Mouse (Mus musculus) left cerebral cortex, adult 2 months (tissue): ENCODE measurements around the gene Thy1. TPM values are rescaled to one million over a fixed set of nuclear protein-coding genes. Genes with fewer than 3 reads are reported as not detected.

Experiments
- DNase-seq, 2 experiments: peaks; one replicate each; pipeline ENCODE4 v3.0.0; 2021 to 2022; ENCODE audit warnings: low spot score in 2 of 2, mixed read lengths in 1 of 2; ENCODE audit errors: extremely low spot score in 1 of 2
- H3K27ac ChIP-seq: fragments of 200-600 bp; 2 replicates; pipeline ENCODE4 v1.8.1; 2022
- H3K4me3 ChIP-seq: fragments of 200-600 bp; 2 replicates; pipeline ENCODE4 v1.8.1; 2022
- CTCF ChIP-seq: fragments of 200-600 bp; IDR thresholded peaks from 2 replicates; pipeline ENCODE4 v1.8.1; 2022; ENCODE audit warnings: antibody characterized with exemption, mild to moderate bottlenecking, moderate library complexity
- intact Hi-C: fragments of 180-260 bp; cut with DNase I; formaldehyde crosslinking; loops from one replicate; pipeline ENCODE4 v1.15.1; 2025
- total RNA-seq, 2 experiments: library from RNA; stranded (reverse); gene quantifications; 2 replicates each; pipeline ENCODE4 v1.2.3; 2021

Thy1 gene
- total RNA-seq, 2 experiments from 2014 or later, result 838 to 856 TPM

- Histone ChIP-seq H3K4me3 (peak overlapping the region; percentile 81), H3K27ac (peak overlapping the region; percentile 96)
- DNase-seq, result no peak
- no peak for TF ChIP-seq CTCF
- intact Hi-C loops, result loop anchor here (2.0 to 10.0 kb wide), 3 partner anchors 20 to 342 kb away; partner anchors contain the start of genes Nectin1, Thy1 and Usp2
These were observed 43.8 kb downstream of the Thy1 start for GRCm38 (mm10) chr9:44086960-44087359.

DNA sequence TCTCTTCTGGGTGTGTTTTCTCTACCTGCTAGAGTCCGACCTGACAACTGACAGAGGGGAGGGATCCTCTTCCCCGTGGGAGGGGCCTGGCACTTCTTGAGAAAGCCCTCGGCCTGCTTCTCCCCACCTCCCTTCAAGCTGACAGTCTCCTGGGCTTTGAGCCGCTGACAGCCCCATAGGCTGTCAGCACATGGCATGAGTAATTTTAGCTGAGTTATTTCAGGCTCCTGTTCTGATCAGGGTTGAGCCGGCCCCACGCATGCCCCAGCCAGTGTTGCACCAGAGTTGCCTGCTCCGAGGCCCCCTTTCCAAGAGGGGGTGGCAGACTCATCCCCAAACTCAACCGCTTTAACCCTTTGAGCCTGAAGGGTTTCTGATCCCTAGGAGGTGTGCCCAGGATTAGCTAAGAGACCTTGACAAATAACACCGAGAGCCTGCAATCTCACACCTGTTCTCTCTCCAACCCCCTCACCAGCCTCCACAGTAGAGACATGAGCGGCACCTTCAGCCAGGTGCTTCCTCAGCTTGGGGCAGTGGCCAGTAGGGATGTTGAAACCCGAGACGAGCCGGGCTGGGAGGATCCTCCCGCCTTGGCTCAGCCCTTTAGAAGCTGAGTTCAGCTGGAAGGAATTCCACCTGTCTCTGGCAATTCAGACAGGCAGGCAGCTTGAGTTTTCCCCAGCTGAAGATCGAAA is 44.7 kb downstream of the Thy1 start:
- intact Hi-C loops, result loop anchor here (2.0 to 10.0 kb wide), 3 partner anchors 21 to 343 kb away; partner anchors contain the start of genes Nectin1, Thy1 and Usp2
- DNase-seq, result peak in 1 of 2 experiments; percentile 69
- Histone ChIP-seq H3K4me3 (peak overlapping the region; percentile 81), H3K27ac (peak overlapping the region; percentile 96)
- no peak for TF ChIP-seq CTCF

GRCm38 (mm10) chr9:44088877-44089608 is 45.9 kb downstream of the Thy1 start:
- Histone ChIP-seq H3K4me3 (peak overlapping the region; percentile 16; the same call in 1 of the 2 replicates), H3K27ac (peak overlapping the region; percentile 96)
- TF ChIP-seq CTCF, result no peak
- no peak for DNase-seq
- intact Hi-C loops, result loop anchor here (10.0 kb wide), 1 partner anchor 344 kb away; the partner anchor contains the start of gene Nectin1

DNA sequence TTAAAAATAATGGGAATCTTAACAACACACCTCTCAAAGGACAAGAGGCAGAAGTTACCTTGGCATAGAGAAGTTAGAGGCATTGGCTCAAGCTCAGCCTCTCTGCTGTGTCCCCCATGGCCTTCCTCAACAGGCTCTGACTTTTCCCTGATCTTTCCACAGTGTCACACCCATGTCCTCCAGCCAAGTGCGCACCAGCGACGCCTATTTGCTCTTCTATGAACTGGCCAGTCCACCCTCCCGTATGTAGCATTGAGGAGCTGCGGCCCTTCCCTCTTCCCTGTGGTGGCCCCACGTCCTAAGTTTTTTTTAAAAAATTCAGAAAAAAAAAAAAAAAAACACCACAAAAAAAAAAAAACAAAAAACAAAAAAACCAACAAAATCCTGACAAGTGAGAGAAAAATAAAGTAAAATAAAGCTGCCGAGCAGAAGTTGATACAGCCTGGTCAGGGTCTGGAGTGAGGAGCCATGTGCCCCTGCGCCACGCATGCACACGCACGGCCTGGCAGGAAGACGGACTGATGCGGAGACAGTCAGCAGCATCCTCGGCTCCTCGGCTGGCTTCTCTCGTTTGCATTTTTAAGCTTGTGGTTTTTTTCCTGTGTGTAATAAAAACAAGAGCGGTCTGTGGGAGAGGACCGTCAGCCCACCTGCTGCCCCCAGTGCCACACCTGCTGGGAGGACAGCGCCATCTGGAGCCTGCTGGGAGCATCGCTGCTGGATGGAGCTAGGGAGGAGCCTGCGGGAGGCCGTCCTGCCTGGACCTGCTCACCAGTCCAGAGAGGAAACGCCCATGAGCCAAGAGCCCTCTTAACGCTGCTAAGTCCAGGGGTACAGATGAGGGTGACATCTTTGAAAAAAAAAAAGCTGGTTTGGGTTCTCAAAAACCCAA is 50.7 kb downstream of the Thy1 start:
- peak; percentile 79 to 94 for DNase-seq
- intact Hi-C loops, result loop anchor here (2.0 kb wide), 1 partner anchor 17 kb away; no protein-coding TSS in a partner anchor
- H3K4me3 ChIP-seq, result no peak overlapping the region

DNA sequence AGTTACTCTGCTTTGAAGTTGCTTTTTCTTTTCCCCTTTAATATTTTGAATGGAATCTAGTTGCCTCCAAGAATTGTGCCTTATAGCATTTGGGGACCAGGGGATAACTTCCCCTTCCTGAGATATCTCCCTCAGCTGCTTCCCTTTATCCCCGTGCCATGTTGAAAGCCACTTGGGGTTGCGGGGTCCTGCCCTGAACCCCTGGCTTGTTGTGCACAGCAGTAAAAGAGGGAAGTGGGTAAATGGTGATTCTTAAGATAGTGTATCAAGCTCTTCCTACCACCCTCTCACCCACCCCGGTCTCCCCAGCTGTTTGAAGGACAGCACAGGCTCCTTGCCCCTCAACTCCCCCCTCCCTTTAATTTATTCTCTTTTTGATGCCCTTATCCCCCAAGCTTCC is 51.6 kb downstream of the Thy1 start:
- TF ChIP-seq CTCF, result no peak
- DNase-seq, result no peak
- H3K27ac ChIP-seq, result no peak overlapping the region
- intact Hi-C loops, result loop anchor here (2.0 to 5.0 kb wide), 2 partner anchors 18 to 112 kb away; no protein-coding TSS in a partner anchor
- H3K4me3 ChIP-seq, result no peak overlapping the region

More for the DNA sequence above, 50.7 kb downstream of the Thy1 start:
- peak overlapping the region; percentile 69 for H3K27ac ChIP-seq
- TF ChIP-seq CTCF, result peak; percentile 93

GRCm38 (mm10) chr9:44095781-44096180 is 52.6 kb downstream of the Thy1 start:
- TF ChIP-seq CTCF, result no peak
- intact Hi-C loops, result loop anchor here (2.0 to 5.0 kb wide), 2 partner anchors 19 to 113 kb away; no protein-coding TSS in a partner anchor
- DNase-seq, result no peak
- Histone ChIP-seq H3K4me3 (no peak overlapping the region), H3K27ac (peak overlapping the region; percentile 84; the same call in 1 of the 2 replicates)

DNA sequence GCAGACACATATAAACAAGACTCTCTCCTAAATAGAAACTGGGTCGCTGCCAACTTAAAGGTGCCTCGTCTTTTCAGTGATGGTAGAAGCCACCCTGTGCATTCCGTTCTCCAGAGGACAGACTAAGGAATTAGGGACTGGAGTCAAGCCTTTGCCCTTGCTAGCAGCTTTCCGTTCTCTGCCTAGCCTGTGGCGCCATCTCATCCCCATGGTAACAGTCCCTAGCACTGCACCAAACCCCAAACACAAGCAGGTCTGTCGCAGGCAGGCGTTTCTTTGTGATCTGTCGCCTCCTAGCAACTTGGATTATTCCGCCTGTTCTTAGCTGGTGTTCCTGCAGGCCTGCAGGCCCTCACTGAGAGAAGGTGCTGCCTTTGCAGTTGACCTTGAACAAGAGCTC is 53.4 kb downstream of the Thy1 start:
- peak in 1 of 2 experiments; percentile 55 for DNase-seq
- Histone ChIP-seq H3K27ac (peak overlapping the region; percentile 84), H3K4me3 (no peak overlapping the region)
- intact Hi-C loops, result loop anchor here (5.0 kb wide), 1 partner anchor 114 kb away; no protein-coding TSS in a partner anchor
- no peak for TF ChIP-seq CTCF

Other genes starting within 250 kb of the Thy1 start
- gene Usp2, start 23.6 kb downstream of the Thy1 start, total RNA-seq, result 100 to 1,000 TPM in 1 of 2 experiments, 10 to 100 TPM in 1; 99.3 to 120 TPM
- 1 to 10 TPM in 1 of 2 experiments, under 1 TPM in 1; 0.82 to 1.6 TPM for gene Mfrp, start 58.3 kb downstream of the Thy1 start, total RNA-seq
- 10 to 100 TPM; 14.2 to 15.3 TPM for gene C1qtnf5, start 63.9 kb downstream of the Thy1 start, total RNA-seq
- gene Gm49380, start 70.1 kb downstream of the Thy1 start, total RNA-seq, result under 1 TPM in 1 of 2 experiments, not detected in 1; 0.56 TPM
- gene Rnf26, start 70.1 kb downstream of the Thy1 start, total RNA-seq, result 10 to 100 TPM; 32.7 to 33.1 TPM
- gene Mcam, start 91.1 kb downstream of the Thy1 start, total RNA-seq, result 10 to 100 TPM in 1 of 2 experiments, 1 to 10 TPM in 1; 9.0 to 11.6 TPM
- gene Cbl, start 190.7 kb downstream of the Thy1 start, total RNA-seq, result 10 to 100 TPM; 59.5 to 66.3 TPM
- 1 to 10 TPM in 1 of 2 experiments, under 1 TPM in 1; 0.77 to 1.1 TPM for gene Ccdc153, start 197.3 kb downstream of the Thy1 start, total RNA-seq
- 1 to 10 TPM in 1 of 2 experiments, under 1 TPM in 1; 0.50 to 1.2 TPM for gene Pdzd3, start 208.1 kb downstream of the Thy1 start, total RNA-seq
- 10 to 100 TPM in 1 of 2 experiments, 1 to 10 TPM in 1; 8.7 to 13.3 TPM for gene Nlrx1, start 225.2 kb downstream of the Thy1 start, total RNA-seq
- 10 to 100 TPM; 62.1 TPM for gene Abcg4, start 245.2 kb downstream of the Thy1 start, total RNA-seq